Mouse (Mus musculus) embryonic facial prominence, embryonic 14.5 days (tissue): ENCODE data around the gene Relb. TPM values are rescaled to one million over a fixed set of nuclear protein-coding genes. Genes with fewer than 3 reads are reported as not detected.
A peak's percentile ranks its signal among the peaks of the same experiment; 100 is the strongest.
"Not testable (repeated sequence)": the region's sequence is repeated elsewhere in the genome, so short reads cannot be mapped to it uniquely, and the experiment has no call there.

Experiments used
- ATAC-seq: fragments of 200-750 bp; cut with Nextera tagmentation; 2 replicates; pipeline ENCODE4 v1.8.0; 2017; ENCODE audit warnings: low read depth, moderate number of reproducible peaks, moderate TSS enrichment
- DNase-seq: peaks from one replicate; pipeline ENCODE4 v3.0.0-alpha.2; 2015; ENCODE audit warnings: low spot score
- H3K27ac ChIP-seq: fragments of 300-500 bp; sonication (generic); replicated peaks from 2 replicates; pipeline ENCODE4 v1.5.1; 2014; ENCODE audit warnings: low read depth, mild to moderate bottlenecking, low read length, moderate library complexity
- H3K27me3 ChIP-seq: fragments of 300-500 bp; sonication (generic); replicated peaks from 2 replicates; pipeline ENCODE4 v1.6.1; 2014; ENCODE audit warnings: low read length; ENCODE audit not compliant: control insufficient read depth, insufficient read depth
- H3K36me3 ChIP-seq: fragments of 300-500 bp; sonication (generic); 2 replicates; pipeline ENCODE4 v1.6.1; 2014; ENCODE audit warnings: low read length, mixed read lengths; ENCODE audit not compliant: control insufficient read depth, insufficient read depth
- H3K4me1 ChIP-seq: fragments of 300-500 bp; sonication (generic); 2 replicates; pipeline ENCODE4 v1.6.1; 2014; ENCODE audit warnings: antibody characterized with exemption, low read length; ENCODE audit not compliant: control insufficient read depth, insufficient read depth
- H3K4me2 ChIP-seq: fragments of 300-500 bp; sonication (generic); 2 replicates; pipeline ENCODE4 v1.6.1; 2014; ENCODE audit warnings: low read depth, mild to moderate bottlenecking, low read length, moderate library complexity, mixed read lengths
- H3K4me3 ChIP-seq: fragments of 300-500 bp; sonication (generic); 2 replicates; pipeline ENCODE4 v1.5.1; 2014; ENCODE audit warnings: low read depth, mild to moderate bottlenecking, low read length
- H3K9ac ChIP-seq: fragments of 300-500 bp; sonication (generic); 2 replicates; pipeline ENCODE4 v1.6.1; 2014; ENCODE audit warnings: low read depth, mild to moderate bottlenecking, low read length, moderate library complexity, mixed read lengths
- H3K9me3 ChIP-seq: fragments of 300-500 bp; sonication (generic); 2 replicates; pipeline ENCODE4 v1.6.1; 2016; ENCODE audit warnings: low read length; ENCODE audit not compliant: control insufficient read depth
- WGBS: fragments of 180-500 bp; shearing (Covaris S2); extraction: QIAGEN DNeasy Blood & Tissue Kit; methylation state at CpG from one replicate; pipeline ENCODE4 v1.1.7; 2014; 5-methylcytosine and 5-hydroxymethylcytosine counted together
- polyA plus RNA-seq: library from polyadenylated mRNA; unstranded; fragments of >200 nt; fragmentation: Nextera tagmentation; extraction: Ambion mirVana; gene quantifications from 2 replicates; pipeline ENCODE4 v1.2.1, GENCODE M21; 2014

Gene Relb
- polyA plus RNA-seq, 1 experiment from 2014 or later: 9.9 TPM

DNA sequence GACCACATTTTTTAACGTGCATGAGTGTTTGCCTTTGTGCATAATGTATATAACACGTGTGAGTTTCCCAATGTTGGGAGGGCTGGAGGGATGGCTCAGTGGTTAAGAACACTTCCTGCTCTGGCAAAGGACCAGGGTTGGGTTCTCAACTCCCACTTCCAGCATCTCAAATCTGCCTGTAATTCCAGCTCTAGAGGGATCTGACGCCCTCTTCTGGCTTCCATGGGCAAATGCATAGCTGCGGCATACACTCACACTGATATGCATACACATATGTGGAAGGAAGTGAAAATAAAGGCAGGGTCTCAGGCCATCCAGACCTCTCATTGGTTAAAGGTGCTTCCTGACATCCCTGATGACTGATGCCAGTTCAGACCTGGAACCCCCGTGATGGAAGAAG, 21.9 kb downstream of the Relb start:
- WGBS: 75% methylated on average over 5 of the region's 5 CpGs
- DNase-seq (no peak), ATAC-seq (no peak)
- Histone ChIP-seq H3K4me1 (peaks cover 10% of the 10 kb centered on the region), H3K27me3 (no peaks in the 10 kb centered on the region), H3K4me2 (no peak overlapping the region), H3K9me3 (no peaks in the 10 kb centered on the region), H3K4me3 (no peak overlapping the region), H3K36me3 (peaks cover 24% of the 10 kb centered on the region), H3K27ac (no peak overlapping the region), H3K9ac (no peak overlapping the region)

DNA sequence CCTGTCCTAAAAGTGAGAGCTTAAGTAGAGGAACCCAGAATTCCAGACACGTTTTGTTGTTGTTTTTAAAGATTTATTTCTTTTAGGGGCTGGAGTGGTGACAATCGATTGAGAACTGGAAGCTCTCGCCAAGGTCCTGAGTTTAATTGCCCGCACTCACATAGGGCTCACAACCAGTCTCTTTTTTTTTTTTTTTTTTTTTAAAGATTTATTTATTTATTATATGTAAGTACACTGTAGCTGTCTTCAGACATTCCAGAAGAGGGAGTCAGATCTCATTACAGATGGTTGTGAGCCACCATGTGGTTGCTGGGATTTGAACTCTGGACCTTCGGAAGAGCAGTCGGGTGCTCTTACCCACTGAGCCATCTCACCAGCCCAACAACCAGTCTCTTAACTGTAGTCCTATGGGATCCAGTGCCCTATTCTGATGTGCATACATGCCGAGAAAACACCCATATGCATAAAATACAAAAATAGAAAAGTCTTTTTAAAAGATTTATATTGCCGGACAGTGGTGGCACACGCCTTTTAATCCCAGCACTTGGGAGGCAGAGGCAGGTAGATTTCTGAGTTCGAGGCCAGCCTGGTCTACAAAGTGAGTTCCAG, 24.5 kb downstream of the Relb start:
- Histone ChIP-seq H3K4me3 (peak overlapping the region; percentile 99), H3K36me3 (peaks cover 30% of the 10 kb centered on the region), H3K4me1 (peaks cover 10% of the 10 kb centered on the region), H3K4me2 (peak overlapping the region; percentile 91), H3K9ac (peak overlapping the region; percentile 98)
- not testable (repeated sequence) for H3K27ac ChIP-seq, ATAC-seq, H3K9me3 ChIP-seq, H3K27me3 ChIP-seq, DNase-seq
- WGBS: 63% methylated on average over 10 of the region's 10 CpGs

DNA sequence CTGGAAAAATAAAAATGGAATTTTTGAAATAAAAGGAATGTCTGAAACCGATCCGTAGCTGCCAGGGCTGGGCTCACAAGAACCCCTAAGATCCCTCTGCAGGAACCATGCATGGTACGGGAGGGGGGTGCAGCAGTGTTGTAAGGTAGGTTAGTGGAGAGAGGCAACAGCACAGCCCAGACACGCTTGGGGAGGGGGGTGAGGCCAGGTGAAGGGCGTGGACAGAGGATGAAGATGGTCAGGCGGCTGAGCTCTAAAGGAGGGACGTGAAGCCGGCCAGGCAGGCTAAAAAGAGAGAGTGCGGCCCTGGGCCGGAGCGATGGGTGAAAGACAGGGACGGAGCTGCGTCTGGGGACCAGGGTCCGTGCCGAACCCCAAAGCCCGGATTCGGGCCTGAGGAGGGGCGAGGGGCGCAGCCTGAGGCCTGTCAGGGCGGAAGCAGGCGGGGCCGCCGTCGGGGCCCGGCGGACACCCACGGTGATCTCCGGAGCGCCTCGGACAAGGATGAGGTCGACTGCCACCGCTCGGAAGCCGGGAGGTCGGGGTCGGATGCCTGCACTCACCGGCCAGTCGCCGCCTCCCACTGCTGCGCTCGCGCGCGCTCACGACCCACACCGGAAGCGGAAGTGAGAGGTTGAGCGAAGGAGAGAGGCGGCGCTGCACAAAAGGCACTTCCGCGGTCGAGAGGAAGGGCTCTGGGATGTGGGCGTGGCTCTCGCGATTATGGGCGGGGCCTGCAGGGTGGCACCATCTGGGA, 25.2 kb downstream of the Relb start, which contains the start of gene Clasrp:
Gene Clasrp, minus strand, starts transcription at position 638 of the 757 bp plus-strand sequence.
- H3K27me3 ChIP-seq: no peaks in the 10 kb centered on the region
- peak within 1 kb of the TSS; percentile 99 for H3K4me3 ChIP-seq
- WGBS: under 1% methylated on average over 38 of the region's 57 CpGs
- H3K4me1 ChIP-seq: peaks cover 10% of the 10 kb centered on the region
- DNase-seq (peak; percentile 98), ATAC-seq (peak; percentile 94)
- peaks cover 37% of the 10 kb centered on the region for H3K36me3 ChIP-seq
- peak within 1 kb of the TSS; percentile 91 for H3K4me2 ChIP-seq
- peak within 1 kb of the TSS; percentile 98 for H3K9ac ChIP-seq
- H3K9me3 ChIP-seq: no peaks in the 10 kb centered on the region
- peak within 1 kb of the TSS; percentile 67 for H3K27ac ChIP-seq

DNA sequence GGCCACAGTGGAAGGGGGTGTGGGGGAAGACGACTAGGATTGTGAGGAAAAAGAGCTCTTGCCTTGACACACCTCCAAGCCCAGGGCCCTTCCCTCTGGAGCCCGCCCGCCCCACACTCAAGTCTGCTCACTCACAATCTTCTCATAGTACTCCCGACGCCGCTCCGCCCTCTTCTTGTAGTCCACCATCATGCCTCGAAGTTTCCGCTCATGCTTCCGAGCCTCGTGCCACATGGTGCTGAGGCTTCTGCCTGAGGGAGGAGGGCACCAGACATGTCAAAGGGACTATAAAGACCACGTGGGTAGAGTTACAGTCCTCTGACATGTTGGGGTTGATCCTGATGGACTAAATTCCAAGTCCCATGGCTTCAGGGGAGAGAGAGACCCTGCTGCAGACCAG, 26.2 kb downstream of the Relb start:
- ATAC-seq (no peak), DNase-seq (no peak)
- no peak overlapping the region for H3K27ac ChIP-seq
- peak overlapping the region; percentile 91 for H3K4me2 ChIP-seq
- 80% methylated on average over 12 of the region's 12 CpGs for WGBS
- peaks cover 10% of the 10 kb centered on the region for H3K4me1 ChIP-seq
- no peaks in the 10 kb centered on the region for H3K27me3 ChIP-seq
- peaks cover 47% of the 10 kb centered on the region for H3K36me3 ChIP-seq
- H3K9me3 ChIP-seq: no peaks in the 10 kb centered on the region
- peak overlapping the region; percentile 98 for H3K9ac ChIP-seq
- peak overlapping the region; percentile 99 for H3K4me3 ChIP-seq

DNA sequence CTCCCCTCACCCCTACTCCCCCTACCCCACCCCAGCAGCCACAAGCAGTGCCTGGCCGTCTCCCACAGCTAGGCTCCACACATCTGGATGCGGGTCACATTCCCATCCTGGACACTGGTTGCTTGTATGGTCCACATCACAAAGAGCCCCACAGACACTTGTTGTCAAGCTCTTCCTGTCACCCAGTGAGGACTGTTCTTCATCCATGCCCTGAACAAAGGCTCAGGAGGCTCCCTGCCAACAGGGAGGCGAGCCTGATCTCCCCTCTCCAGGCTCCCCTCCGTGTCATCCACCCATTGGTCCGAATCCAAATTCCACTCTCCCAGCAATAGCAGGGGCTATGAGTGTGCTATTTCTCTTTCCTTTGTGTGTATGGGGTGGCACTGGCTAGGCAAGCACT, 28.7 kb downstream of the Relb start:
- peaks cover 10% of the 10 kb centered on the region for H3K4me1 ChIP-seq
- H3K4me3 ChIP-seq: no peak overlapping the region
- ATAC-seq (no peak), DNase-seq (no peak)
- H3K9ac ChIP-seq: no peak overlapping the region
- H3K9me3 ChIP-seq: no peaks in the 10 kb centered on the region
- H3K4me2 ChIP-seq: no peak overlapping the region
- 71% methylated on average over 5 of the region's 5 CpGs for WGBS
- H3K27ac ChIP-seq: no peak overlapping the region
- H3K27me3 ChIP-seq: no peaks in the 10 kb centered on the region
- peaks cover 61% of the 10 kb centered on the region for H3K36me3 ChIP-seq

DNA sequence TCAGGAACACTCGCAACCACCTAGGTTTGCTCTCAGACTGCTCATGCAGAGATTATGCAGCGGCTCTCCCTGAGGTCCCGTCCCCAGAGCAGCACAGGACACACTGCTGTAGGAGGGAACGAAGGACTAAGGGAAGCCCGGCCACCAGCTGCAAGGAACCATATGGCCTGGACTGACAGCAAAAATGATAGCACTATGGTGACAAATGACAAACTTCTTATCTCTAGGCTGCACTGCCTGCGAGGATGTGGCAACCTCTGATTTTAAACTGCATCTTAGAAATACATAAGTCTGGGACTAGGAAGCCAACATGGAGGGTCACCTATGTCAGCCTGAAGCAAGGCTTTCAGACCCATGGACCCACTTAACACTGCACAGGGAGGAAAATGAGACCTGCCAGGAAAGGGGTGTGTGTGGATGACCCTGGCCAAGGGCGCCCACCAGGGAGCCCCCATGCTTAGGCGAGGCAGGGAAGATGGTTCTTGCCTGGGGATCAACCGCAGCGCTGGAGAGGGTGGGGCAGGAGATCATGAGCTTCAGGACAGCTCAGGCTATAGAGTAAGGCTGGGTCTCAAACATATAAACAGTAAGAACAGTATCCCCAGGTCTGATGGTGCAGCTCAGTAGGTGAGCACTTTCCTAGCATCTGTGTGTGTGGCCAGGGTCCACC, 36.0 kb downstream of the Relb start:
- no peaks in the 10 kb centered on the region for H3K4me1 ChIP-seq
- H3K9ac ChIP-seq: no peak overlapping the region
- no peak overlapping the region for H3K4me2 ChIP-seq
- ATAC-seq (no peak), DNase-seq (no peak)
- H3K4me3 ChIP-seq: no peak overlapping the region
- no peaks in the 10 kb centered on the region for H3K27me3 ChIP-seq
- H3K9me3 ChIP-seq: no peaks in the 10 kb centered on the region
- 92% methylated on average over 10 of the region's 10 CpGs for WGBS
- H3K27ac ChIP-seq: no peak overlapping the region
- peaks cover 86% of the 10 kb centered on the region for H3K36me3 ChIP-seq

DNA sequence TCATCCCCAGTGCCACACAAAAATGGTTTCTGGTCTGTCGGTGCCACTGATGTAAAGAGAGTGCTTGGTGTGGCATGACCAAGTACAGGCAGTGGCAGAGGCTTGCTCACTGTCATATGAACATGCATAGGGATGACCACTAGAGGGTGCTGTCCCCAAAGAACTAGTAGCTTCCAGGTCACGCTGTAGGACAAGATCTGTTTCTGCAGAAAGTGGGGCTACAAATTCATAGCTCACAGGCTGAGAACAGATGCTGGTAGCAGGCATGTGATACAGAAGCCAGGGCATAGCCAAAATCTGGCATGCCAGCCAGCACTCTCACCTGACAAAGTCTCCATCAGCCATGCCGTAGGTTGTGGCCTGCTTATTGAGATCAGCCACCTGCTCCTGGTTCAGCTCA, 39.3 kb downstream of the Relb start:
- DNase-seq: peak; percentile 82
- no peak for ATAC-seq
- H3K36me3 ChIP-seq: peaks cover 96% of the 10 kb centered on the region
- no peak overlapping the region for H3K9ac ChIP-seq
- H3K27me3 ChIP-seq: no peaks in the 10 kb centered on the region
- H3K4me3 ChIP-seq: no peak overlapping the region
- no peaks in the 10 kb centered on the region for H3K9me3 ChIP-seq
- H3K27ac ChIP-seq: no peak overlapping the region
- H3K4me2 ChIP-seq: no peak overlapping the region
- H3K4me1 ChIP-seq: no peaks in the 10 kb centered on the region
- 65% methylated on average over 3 of the region's 3 CpGs for WGBS

DNA sequence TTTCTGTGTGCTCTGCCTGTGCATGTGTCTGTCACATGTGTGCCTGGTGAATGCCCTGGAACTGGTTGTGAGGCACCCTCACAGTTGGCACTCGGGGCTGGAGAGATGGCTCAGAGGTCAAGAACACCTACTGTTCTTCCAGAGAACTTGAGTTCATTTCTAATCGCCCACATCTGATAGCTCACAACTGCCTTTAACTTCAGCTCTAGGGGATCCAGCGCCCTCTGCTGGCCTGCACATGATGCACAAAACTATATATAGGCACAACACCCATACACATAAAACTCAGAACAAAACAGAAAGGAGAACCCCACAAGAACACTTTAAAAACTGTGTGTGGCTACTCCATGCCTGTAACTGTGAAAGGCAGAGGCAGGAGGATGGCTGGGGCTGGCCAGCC, 40.0 kb downstream of the Relb start:
- no peaks in the 10 kb centered on the region for H3K27me3 ChIP-seq
- no peaks in the 10 kb centered on the region for H3K9me3 ChIP-seq
- H3K27ac ChIP-seq: no peak overlapping the region
- H3K4me2 ChIP-seq: no peak overlapping the region
- H3K4me1 ChIP-seq: no peaks in the 10 kb centered on the region
- ATAC-seq: no peak
- no peak overlapping the region for H3K9ac ChIP-seq
- DNase-seq: peak; percentile 40
- no peak overlapping the region for H3K4me3 ChIP-seq
- peaks cover 100% of the 10 kb centered on the region for H3K36me3 ChIP-seq
- 43% methylated on average over 3 of the region's 3 CpGs for WGBS
